Mouse (Mus musculus) embryonic facial prominence, embryonic 14.5 days (tissue): ENCODE measurements around the gene Jade2. TPM values are rescaled to one million over a fixed set of nuclear protein-coding genes. Genes with fewer than 3 reads are reported as not detected.

Source experiments
- ATAC-seq: fragments of 200-750 bp; cut with Nextera tagmentation; 2 replicates; pipeline ENCODE4 v1.8.0; 2017; ENCODE audit warnings: low read depth, moderate number of reproducible peaks, moderate TSS enrichment
- DNase-seq: peaks from one replicate; pipeline ENCODE4 v3.0.0-alpha.2; 2015; ENCODE audit warnings: low spot score
- H3K27ac ChIP-seq: fragments of 300-500 bp; sonication (generic); replicated peaks from 2 replicates; pipeline ENCODE4 v1.5.1; 2014; ENCODE audit warnings: low read depth, mild to moderate bottlenecking, low read length, moderate library complexity
- H3K27me3 ChIP-seq: fragments of 300-500 bp; sonication (generic); replicated peaks from 2 replicates; pipeline ENCODE4 v1.6.1; 2014; ENCODE audit warnings: low read length; ENCODE audit not compliant: control insufficient read depth, insufficient read depth
- H3K36me3 ChIP-seq: fragments of 300-500 bp; sonication (generic); 2 replicates; pipeline ENCODE4 v1.6.1; 2014; ENCODE audit warnings: low read length, mixed read lengths; ENCODE audit not compliant: control insufficient read depth, insufficient read depth
- H3K4me1 ChIP-seq: fragments of 300-500 bp; sonication (generic); 2 replicates; pipeline ENCODE4 v1.6.1; 2014; ENCODE audit warnings: antibody characterized with exemption, low read length; ENCODE audit not compliant: control insufficient read depth, insufficient read depth
- H3K4me2 ChIP-seq: fragments of 300-500 bp; sonication (generic); 2 replicates; pipeline ENCODE4 v1.6.1; 2014; ENCODE audit warnings: low read depth, mild to moderate bottlenecking, low read length, moderate library complexity, mixed read lengths
- H3K4me3 ChIP-seq: fragments of 300-500 bp; sonication (generic); 2 replicates; pipeline ENCODE4 v1.5.1; 2014; ENCODE audit warnings: low read depth, mild to moderate bottlenecking, low read length
- H3K9ac ChIP-seq: fragments of 300-500 bp; sonication (generic); 2 replicates; pipeline ENCODE4 v1.6.1; 2014; ENCODE audit warnings: low read depth, mild to moderate bottlenecking, low read length, moderate library complexity, mixed read lengths
- H3K9me3 ChIP-seq: fragments of 300-500 bp; sonication (generic); 2 replicates; pipeline ENCODE4 v1.6.1; 2016; ENCODE audit warnings: low read length; ENCODE audit not compliant: control insufficient read depth
- WGBS: fragments of 180-500 bp; shearing (Covaris S2); extraction: QIAGEN DNeasy Blood & Tissue Kit; methylation state at CpG from one replicate; pipeline ENCODE4 v1.1.7; 2014; 5-methylcytosine and 5-hydroxymethylcytosine counted together
- polyA plus RNA-seq: library from polyadenylated mRNA; unstranded; fragments of >200 nt; fragmentation: Nextera tagmentation; extraction: Ambion mirVana; gene quantifications from 2 replicates; pipeline ENCODE4 v1.2.1, GENCODE M21; 2014

Gene Jade2
- 1.1 and 1.4 TPM in 2 replicates for polyA plus RNA-seq

DNA sequence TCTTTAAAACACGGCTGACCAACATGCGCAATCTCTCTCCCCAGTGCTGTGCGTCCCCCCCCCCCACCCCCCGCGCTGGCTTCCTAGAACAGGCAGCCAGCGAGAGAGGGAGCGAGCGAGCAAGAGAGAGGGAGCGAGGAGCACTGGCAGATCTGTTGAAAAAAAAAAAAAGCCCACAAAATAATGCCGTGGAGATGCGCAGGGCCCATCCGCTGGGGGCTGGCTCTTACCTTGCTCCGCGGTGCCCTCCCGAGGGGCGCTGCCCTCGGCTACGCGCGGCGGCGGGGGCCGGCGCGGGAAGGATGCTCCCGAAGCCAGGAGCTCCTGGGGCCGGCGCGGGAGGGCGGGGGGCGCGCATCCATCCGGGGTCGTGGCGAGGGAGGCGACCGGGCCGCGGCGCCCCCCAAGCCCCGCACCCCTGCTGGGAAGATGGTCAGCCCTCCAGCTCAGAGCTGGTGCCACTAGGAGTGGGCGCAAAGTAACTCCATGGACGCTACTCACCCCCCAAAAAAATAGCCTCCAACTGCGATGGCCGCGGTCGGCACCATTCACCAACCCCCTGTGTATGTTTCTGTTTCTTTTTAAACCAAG lies at the start of gene Jade2:
Gene Jade2, minus strand, starts transcription at position 573 of the 591 bp plus-strand sequence.
- no peaks in the 10 kb centered on the region for H3K27me3 ChIP-seq
- H3K4me3 ChIP-seq = peak within 1 kb of the TSS; percentile 74
- H3K27ac ChIP-seq = peak within 1 kb of the TSS; percentile 96
- 0% methylated on average over 18 of the region's 47 CpGs for WGBS
- H3K4me1 ChIP-seq = peaks cover 22% of the 10 kb centered on the region
- H3K9ac ChIP-seq = peak within 1 kb of the TSS; percentile 78
- H3K4me2 ChIP-seq = peak within 1 kb of the TSS; percentile 90
- DNase-seq (peak; percentile 88), ATAC-seq (no peak)
- no peaks in the 10 kb centered on the region for H3K9me3 ChIP-seq
- H3K36me3 ChIP-seq = no peaks in the 10 kb centered on the region

DNA sequence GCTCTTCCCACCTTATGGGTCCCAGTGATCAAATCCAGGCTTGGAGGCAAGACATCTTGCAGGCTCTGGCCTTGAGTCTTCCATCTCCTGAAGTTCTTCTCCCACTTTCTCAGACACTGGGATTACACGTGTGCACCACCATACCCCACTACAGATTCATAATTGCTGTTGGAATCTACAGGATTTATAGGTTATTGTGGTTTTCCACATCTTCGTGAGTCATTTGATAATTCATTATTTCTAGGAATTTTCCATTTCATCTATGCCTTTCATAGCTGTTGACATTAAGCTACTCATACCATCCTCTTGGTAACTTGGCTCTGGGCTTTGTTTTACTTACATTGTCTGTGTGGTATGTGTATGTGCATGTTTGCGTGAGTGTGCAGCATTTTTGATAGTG lies 46.8 kb upstream of the Jade2 start:
- no peak overlapping the region for H3K27ac ChIP-seq
- WGBS = 88% methylated on average over 3 of the region's 3 CpGs
- H3K9ac ChIP-seq = no peak overlapping the region
- DNase-seq (no peak), ATAC-seq (no peak)
- no peaks in the 10 kb centered on the region for H3K27me3 ChIP-seq
- H3K4me2 ChIP-seq = no peak overlapping the region
- H3K4me3 ChIP-seq = no peak overlapping the region
- H3K36me3 ChIP-seq = no peaks in the 10 kb centered on the region
- no peaks in the 10 kb centered on the region for H3K4me1 ChIP-seq
- no peaks in the 10 kb centered on the region for H3K9me3 ChIP-seq

DNA sequence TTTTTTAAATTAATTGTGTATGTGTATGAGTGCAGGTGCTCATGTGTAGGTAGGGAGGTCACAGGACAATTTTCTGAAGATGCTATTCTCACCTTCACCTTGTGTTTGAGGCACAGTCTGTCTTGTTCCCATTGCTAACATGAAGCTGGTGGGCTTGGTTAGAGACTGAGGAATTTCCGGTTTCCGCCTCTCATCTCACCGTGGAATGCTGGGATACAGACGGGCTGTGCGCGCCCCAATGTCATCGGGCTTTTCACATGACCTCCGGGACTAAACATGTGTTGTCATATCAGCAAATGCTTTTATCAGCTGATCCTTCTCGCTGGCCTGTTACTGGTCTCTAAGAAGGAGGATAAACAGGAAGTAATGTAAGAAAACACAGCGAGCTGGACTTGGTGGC lies 42.2 kb upstream of the Jade2 start:
- Histone ChIP-seq H3K27ac (no peak overlapping the region), H3K4me2 (no peak overlapping the region), H3K27me3 (no peaks in the 10 kb centered on the region), H3K4me1 (no peaks in the 10 kb centered on the region), H3K36me3 (no peaks in the 10 kb centered on the region), H3K9ac (no peak overlapping the region), H3K4me3 (no peak overlapping the region), H3K9me3 (no peaks in the 10 kb centered on the region)
- 95% methylated on average over 10 of the region's 10 CpGs for WGBS
- DNase-seq (no peak), ATAC-seq (no peak)

DNA sequence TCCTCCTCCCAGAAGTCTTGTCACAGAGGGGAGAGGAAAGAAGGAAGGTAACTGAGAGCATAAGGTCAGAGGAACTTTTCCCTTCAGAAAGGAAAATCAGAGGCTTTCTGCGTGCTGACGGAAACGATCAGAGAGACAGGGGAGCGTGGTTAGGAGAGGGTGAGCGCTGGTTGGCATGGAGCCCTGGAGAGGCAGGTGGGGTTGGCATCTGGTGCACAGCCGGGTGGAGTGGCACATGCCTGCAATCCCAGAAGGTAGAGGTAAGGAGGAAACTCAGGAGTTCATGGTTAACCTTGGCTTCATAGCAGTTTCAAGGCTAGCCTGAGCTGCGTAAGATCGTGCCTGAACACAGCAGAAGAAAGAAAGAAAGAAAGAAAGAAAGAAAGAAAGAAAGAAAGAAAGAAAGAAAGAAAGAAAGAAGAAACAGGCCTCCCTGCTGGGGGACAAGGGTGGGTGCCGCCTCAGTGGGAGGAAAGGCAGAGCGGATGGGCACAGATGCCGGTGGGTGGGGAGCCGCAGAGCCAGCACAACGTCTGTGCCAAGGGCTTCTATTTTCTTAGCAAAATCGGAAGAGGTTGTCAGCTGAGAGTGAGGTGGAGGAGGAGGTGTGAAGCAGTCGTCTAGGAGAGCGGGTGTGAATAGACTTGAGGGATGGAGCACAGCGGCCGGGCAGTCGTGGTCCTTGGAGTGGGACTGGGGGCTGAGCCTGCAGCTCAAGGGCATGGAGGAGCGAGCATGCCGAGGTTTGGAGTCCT lies 41.0 kb upstream of the Jade2 start:
- Histone ChIP-seq H3K27ac (no peak overlapping the region), H3K4me3 (no peak overlapping the region), H3K27me3 (no peaks in the 10 kb centered on the region), H3K9ac (peak overlapping the region; percentile 25; the same call in 1 of the 2 replicates), H3K36me3 (no peaks in the 10 kb centered on the region), H3K4me2 (no peak overlapping the region), H3K4me1 (no peaks in the 10 kb centered on the region), H3K9me3 (no peaks in the 10 kb centered on the region)
- WGBS = 59% methylated on average over 21 of the region's 21 CpGs
- ATAC-seq (no peak), DNase-seq (no peak)

DNA sequence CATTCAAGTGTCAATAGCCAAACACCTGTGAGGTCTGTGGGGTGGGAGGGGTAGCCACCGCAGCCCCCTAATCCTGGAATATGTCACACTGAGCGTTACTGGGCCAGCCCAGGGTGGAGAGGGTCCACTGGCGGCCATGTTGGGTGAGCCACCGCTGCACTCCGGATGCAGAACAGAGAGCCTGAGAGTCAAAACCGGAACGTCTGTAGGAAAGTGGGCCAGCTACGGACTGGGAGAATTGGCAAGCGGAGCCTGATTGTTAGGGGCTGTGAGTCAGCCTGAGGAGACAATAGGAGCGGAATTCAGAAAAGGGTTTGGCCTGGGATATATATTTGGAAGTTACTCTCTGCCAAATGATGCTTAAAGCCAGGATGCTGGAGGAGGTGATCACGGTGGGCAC lies 39.9 kb upstream of the Jade2 start:
- Histone ChIP-seq H3K27me3 (no peaks in the 10 kb centered on the region), H3K4me3 (no peak overlapping the region), H3K4me1 (no peaks in the 10 kb centered on the region), H3K9me3 (no peaks in the 10 kb centered on the region), H3K4me2 (no peak overlapping the region), H3K9ac (no peak overlapping the region), H3K36me3 (no peaks in the 10 kb centered on the region), H3K27ac (no peak overlapping the region)
- DNase-seq (no peak), ATAC-seq (no peak)
- WGBS = 84% methylated on average over 11 of the region's 11 CpGs

DNA sequence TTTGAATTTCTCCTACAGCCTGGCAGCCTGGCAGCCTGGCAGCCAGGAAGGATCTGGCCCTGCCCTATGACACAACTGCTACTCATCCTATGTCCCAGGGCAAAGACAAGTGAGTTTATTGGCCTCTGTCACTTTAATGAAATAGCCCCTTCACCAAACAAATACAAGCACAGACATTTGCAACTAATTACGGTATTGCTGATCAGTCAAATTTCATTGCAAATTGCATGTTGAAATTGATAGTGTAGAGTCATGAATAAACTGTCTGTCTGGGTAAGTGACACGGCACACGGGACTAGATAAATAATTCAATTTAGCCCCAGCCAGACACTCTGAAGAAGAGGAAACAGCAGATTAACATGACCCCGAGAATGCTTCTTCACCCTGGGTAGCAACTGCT lies 38.6 kb upstream of the Jade2 start:
- H3K9ac ChIP-seq = no peak overlapping the region
- H3K27ac ChIP-seq = no peak overlapping the region
- H3K27me3 ChIP-seq = no peaks in the 10 kb centered on the region
- H3K9me3 ChIP-seq = no peaks in the 10 kb centered on the region
- no peak overlapping the region for H3K4me3 ChIP-seq
- 20% methylated on average over 4 of the region's 4 CpGs for WGBS
- no peak overlapping the region for H3K4me2 ChIP-seq
- no peaks in the 10 kb centered on the region for H3K36me3 ChIP-seq
- DNase-seq (no peak), ATAC-seq (no peak)
- H3K4me1 ChIP-seq = no peaks in the 10 kb centered on the region

DNA sequence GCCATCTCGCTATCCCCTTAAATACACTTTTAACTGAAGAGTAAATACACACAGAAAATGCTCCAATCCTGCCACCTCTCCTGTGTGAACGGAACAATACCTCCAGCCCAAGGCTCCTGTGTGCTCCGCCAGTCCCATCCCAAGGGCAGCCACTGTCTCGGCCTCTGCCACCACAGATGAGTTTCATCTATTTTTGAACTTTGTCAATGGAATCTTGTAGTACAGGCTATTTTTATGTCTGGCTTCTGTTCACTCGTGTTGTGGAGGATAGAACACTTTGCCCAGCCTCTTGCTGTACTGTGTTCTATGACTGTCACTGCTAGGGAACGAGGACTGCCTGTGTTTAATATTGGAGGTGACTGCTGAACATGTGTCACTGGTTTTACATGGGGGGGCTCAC lies 28.2 kb upstream of the Jade2 start:
- Histone ChIP-seq H3K27ac (no peak overlapping the region), H3K4me3 (no peak overlapping the region), H3K9me3 (no peaks in the 10 kb centered on the region), H3K36me3 (no peaks in the 10 kb centered on the region), H3K9ac (no peak overlapping the region), H3K4me1 (no peaks in the 10 kb centered on the region), H3K4me2 (no peak overlapping the region), H3K27me3 (no peaks in the 10 kb centered on the region)
- DNase-seq = no peak
- WGBS = 81% methylated on average over 6 of the region's 6 CpGs
- ATAC-seq = no peak

DNA sequence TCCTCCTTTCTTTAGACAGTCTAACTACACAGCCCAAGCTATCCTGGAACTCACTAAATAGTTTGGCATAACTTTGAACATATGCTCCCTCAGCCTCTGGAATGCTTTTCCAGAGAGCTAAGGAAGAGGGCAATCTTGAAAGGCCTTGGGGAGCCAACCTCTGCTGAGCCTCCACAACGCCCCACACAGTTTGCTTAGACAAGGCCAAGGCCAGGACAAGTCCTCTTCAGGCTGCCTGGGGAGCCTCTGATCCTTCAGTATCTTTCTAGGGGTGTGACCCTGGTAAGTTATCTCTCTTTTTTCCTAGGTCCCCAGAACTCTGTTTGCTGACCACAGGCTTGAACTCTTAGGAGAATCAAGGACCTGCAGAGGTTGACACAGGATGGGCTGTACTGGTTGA lies 26.6 kb upstream of the Jade2 start:
- Histone ChIP-seq H3K4me1 (no peaks in the 10 kb centered on the region), H3K4me2 (no peak overlapping the region), H3K36me3 (no peaks in the 10 kb centered on the region), H3K9me3 (no peaks in the 10 kb centered on the region), H3K4me3 (no peak overlapping the region), H3K27me3 (no peaks in the 10 kb centered on the region), H3K27ac (no peak overlapping the region), H3K9ac (no peak overlapping the region)
- ATAC-seq = no peak
- no peak for DNase-seq
- WGBS = 29% methylated on average over 1 of the region's 1 CpGs

DNA sequence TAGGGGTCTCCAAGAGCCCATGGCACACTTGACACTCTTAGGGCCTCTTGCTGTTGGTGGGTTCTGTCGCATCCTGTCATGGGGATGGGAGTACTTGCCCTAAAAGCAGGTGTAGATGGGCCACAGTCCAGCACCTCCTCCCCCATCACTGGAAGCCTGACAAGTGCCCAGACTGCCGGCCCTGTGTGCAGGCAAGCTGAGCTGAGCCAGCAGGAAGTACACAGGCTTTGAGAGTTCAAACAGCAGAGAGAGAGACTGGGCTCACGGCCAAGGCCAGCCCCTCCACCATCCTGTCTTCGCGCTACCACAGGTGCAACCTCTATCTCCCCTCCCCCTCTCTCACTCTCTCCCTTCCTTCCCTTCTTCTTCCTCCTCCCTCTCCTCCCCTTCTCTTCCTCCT lies 26.2 kb upstream of the Jade2 start:
- peak; percentile 77 for ATAC-seq
- 31% methylated on average over 5 of the region's 5 CpGs for WGBS
- DNase-seq = peak; percentile 76
- Histone ChIP-seq H3K9me3 (no peaks in the 10 kb centered on the region), H3K27me3 (no peaks in the 10 kb centered on the region), H3K4me3 (no peak overlapping the region), H3K4me2 (no peak overlapping the region), H3K4me1 (no peaks in the 10 kb centered on the region), H3K27ac (no peak overlapping the region), H3K36me3 (no peaks in the 10 kb centered on the region), H3K9ac (no peak overlapping the region)
